Mouse (Mus musculus) embryo, embryonic 10 days (tissue): ENCODE measurements around the gene Tigit.

Source experiments
- DNase-seq: peaks from one replicate; pipeline ENCODE4 v3.0.0-alpha.2; 2015; ENCODE audit warnings: low spot score

Gene Tigit

DNA sequence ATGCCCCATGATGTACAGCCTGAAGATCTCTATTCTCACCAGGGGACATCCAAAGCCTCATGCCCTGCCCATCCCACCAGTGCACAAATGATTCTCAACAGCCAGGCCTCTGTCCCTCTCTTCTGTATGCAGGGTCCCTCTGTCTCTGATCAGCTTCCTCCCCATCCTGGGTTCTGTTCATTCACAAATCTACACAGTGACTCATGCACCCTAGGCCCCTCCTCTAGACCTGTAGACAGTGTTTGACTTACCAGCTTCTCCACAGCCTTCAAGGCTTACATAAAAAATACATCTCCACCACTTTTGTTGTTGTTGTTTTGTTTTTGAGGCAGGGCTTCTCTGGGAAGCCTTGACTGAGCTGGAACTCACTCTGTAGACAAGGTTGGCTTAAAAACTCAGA is 915 bp upstream of the Tigit start:
- DNase-seq, result no peak

DNA sequence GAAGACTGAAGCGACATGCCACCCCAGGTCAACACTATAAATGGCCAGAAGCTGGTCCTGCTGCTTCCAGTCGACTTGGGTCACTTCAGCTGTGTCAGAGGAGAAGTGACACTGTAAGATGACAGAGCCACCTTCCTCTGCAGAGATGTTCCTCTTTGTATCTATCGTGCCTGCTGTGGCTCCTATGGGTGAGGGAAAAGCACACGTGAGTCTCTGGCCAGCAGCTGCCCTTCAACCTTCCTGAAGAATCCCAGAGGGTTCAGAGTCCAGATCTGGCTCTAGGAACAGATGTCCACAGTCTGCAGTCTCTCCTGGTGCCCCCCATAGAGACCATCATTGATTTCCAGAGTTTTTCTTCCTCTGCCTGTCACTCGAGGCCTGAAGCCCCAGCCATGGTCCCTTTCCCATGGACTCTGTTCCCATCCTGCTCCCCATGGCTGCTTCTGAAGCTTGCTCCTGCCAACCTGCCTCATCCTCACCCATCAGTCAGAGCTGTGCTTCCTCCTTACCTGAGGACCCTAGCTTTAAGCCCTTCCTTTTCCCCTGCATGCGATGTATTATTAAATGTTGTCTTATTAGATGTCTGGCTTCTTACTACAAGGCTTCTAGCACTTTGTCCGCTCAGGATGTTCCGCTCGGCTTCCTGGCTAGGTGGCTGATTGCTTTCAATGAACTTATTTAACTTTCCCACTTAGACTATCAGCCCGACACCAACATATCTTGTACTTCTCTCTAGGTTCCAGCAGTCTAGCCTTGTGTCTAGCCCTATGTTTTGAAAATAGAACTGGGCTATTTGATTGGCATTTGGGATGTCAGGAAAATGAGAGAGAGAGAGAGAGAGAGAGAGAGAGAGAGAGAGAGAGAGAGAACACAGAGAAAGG is 1.6 kb downstream of the Tigit start:
- DNase-seq, result no peak

DNA sequence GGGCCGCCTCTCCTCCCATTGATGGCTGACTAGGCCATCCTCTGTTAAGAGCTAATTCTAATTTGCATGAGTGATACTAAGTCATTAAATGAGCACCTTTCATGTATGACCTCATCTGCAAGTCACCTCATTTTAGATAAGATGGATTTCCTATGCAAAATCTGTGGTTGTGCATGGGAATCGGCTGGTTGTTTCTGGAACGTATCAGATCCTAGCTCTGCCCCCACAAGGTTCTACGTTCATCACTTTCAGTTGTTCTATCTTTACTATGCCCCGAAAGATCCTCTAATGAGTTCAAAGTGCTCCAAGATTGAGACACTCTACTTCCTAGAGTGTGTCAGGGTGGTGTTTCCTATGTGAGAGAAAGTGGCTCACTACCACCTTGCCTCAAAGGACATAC is 2.4 kb downstream of the Tigit start:
- no peak for DNase-seq

DNA sequence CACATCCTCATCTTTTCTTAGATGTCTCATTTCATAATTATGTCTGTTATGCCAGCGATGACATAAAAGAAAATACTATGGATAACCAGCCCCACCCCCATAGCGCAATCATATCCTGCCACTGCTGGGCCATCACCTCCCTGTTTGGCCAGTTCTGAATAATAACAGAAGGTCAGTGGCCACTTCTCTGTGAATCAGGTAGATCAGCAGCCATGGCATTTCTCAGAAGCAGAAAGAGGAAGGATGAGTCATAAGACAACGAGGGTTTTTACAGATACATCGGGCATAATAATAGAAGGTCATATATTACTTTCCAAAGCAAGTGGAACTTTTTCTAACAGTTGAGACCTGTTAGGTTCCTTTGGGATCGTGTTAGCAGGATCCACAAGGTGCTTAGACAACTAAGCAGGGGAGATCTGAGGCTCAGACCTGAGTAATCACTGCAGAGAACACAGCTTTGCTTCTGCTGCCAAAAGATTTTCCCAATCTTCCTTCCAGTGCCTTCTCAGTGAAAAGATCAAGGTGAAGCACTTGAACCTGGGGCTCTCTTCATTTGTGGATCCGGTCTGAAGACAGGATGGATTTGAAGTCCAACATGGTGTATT is 8.7 kb downstream of the Tigit start:
- no peak for DNase-seq

DNA sequence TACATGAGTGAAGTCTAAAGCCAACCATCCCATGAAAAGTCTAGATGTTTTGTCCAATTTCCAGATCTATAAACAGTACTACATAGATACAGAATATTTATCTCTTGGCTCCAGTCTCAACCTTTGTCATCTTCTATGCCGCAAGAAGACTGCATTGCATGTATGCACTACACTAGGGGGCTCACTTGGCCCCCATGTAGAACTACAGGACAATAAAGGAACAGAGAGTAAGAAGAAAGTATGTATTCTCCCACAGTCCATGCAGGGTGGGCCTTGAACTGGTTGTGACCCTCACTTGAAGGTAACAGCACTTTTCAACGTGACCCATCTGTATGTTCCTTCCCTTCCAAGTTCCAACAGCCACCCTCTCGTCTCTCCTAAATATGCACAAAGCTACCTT is 9.7 kb downstream of the Tigit start:
- DNase-seq, result no peak

DNA sequence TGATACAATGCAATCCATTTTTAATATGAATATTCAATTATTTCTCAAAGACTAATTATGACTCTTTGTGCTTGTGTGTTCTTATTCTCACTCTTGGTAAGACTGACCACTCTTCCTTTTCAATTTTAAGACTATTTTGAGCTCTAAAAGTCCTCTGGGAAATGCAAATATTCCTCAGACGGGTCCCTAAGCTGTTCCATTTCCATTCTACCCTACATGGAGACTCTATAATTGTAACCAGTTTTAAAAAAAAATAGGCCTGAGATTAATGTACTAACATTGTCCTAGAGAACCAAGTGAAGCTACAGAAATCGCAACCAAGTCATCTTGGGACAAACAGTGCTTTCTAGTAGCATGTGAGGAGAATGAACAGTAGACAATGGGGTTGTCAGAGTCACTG is 10.7 kb downstream of the Tigit start:
- no peak for DNase-seq

DNA sequence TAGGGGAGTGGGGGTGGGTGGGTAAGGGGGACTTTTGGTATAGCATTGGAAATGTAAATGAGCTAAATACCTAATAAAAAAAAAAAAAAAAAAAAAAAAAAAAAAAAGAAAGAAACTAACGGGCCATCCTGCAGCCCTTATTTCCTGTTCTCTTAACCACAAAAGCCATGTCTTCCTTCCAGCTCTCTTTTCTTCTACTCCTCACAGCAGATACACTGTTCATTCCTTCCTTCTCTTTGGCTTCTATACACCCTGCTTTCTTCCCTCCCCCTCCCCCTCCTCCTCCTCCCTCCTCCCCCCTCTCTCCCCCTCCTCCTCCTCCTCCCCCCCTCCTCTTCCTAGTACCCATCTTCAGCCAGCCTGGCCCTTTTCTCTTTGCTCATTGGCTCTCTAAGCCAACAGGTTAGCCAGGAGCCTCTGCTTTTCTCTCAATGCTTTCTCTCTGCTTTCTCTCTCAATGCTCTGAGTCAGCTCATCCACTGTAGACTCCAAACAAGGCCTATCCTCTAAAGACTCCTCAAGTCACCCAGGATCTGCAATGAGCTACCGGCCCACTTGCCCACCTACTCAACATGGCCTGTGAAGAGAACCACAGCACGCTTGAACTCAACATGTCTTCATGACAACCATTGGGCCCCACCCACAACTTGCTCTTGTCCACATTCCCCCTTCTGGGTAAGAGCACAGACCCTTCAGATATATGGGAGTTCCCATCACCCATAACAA is 13.4 kb downstream of the Tigit start:
- DNase-seq, result no peak

DNA sequence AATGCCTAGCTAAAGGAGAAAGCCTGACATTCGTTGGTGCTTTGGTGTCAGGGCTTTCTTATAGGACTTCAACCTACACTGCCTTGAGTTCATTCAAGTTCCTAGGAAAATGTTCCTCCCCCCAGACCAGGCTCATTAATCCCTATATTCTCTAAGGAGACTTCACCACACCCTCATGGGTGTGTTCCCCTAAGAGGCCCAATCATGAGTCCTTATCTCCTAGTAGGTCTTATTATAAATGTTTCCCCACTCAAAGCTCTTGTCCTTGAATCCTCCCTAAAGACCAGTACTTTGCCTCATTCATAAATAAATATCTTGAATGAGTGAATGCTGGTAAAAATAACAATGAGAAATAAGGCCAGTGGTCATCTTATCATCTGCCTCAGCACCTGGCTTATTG is 16.3 kb downstream of the Tigit start:
- no peak for DNase-seq

DNA sequence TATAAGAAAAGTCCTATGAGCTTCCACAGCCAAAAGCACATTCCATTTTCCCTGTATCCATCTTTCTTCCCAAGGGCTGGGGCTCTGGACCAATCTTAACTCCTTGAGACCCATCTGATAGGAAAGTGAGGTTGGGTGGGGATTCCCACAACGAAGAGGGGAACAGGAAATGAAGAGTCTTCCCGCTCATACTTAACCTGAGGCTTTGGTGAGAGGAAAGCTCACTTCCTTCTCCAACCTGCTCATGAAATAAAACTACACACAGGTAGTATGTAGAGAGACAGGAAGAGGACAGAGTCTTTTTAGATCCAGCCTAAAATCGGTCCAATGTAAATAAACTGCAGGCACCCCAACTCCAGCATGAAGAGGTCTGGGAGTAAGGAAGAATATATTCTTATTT is 17.0 kb downstream of the Tigit start:
- no peak for DNase-seq

DNA sequence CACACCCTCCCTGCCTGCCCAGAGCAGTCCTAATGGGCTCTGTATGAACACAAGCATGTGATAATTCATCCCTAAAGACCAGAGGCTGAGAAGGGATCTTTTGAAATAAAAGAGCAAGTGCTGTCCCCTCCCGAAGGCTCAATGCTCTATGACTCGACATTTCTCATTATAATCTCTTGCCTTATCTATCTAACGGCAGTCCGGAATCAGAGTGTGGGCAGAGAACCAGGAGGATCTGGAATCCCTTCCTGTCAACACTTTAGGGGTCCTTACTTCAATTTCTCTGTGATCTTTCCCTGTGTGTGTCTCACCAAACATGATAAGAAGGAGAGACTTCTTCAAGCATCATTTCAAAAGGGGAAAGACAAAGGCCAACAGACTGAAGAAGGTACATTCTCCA is 18.1 kb downstream of the Tigit start:
- DNase-seq, result no peak

DNA sequence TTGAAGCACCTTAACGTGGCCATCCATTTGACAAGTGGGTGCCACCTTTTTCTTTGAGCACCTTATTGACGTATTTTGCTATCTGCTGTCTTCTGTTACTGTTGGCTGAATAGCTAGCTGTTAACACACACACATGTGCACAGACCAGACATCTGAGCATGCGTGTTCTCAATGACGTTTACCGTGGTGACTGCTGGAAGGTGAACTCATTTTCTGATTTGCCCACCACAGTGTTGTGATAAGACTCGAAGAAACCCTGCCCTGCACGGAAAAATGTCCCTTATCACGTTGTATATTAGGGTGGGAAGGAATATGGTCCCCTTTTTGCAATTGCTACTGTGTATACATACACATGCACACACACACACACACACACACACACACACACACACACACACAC is 22.7 kb downstream of the Tigit start:
- DNase-seq, result no peak

DNA sequence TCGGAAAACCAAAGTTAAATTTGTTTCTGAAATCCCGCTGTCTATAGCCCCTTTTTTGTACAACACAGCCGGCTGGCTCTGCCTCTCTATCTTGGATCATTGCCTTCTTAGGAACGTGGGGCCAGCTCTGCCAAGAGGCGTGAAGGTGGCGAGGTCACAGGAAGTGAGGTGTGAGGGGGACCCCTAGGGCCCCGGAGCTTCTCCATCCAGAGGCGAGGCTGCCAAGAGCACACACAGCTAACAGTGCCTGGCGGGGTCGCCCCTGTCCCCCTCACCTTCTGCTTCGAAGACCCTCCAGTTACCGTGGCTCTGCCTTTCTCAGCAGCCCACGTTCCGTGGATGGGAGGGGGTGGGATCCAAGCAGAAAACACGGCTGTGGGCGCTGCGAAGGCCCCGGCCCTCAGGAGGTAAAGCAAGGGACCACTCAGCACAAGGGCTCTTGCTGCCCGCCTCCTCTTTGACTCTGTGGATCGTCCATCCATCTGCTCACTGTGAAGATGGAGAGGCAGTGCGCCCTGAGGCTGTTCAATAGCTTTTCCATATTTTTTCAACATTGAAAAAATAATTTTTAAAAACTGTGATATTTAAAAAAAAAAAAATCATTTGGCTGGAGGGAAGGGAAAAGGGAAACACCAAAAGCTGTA is 25.4 kb downstream of the Tigit start:
- no peak for DNase-seq

DNA sequence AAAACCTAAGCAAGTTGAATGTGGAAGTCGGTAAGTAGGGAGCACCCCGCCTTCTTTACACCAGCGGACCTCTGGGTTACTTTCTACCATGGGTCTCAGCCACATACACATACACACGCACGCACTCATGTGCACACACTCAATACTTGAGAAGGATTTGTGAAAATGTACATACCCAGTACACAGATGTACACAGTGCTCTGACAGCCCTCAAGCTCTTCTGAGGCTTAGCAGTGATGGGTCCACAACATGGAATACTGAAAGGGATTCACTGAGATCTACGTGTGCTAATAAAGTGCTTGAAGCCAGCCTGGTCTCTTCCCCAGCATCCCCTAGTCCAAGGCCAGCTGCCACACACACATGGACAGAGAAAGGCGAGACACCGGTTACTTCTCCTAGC is 26.7 kb downstream of the Tigit start:
- no peak for DNase-seq

DNA sequence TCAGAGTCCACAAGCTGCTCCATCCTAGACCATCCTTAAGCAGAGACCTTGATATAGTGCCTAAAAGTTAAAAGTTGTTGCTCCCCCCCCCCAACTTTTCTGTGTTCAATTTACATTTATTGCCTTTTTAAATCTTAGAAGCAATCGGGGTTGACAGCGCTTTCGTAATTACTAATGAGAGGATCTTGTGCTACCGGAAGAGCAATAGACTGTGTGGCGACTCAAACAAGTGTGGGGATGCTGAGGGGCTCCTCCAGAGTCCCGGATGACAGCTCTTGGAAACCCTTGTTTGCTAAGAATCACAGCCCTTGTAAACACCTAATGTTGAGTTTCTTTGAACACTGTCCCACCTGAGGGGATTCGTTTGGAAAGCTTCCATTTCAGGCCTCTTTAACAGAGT is 29.9 kb downstream of the Tigit start:
- no peak for DNase-seq

DNA sequence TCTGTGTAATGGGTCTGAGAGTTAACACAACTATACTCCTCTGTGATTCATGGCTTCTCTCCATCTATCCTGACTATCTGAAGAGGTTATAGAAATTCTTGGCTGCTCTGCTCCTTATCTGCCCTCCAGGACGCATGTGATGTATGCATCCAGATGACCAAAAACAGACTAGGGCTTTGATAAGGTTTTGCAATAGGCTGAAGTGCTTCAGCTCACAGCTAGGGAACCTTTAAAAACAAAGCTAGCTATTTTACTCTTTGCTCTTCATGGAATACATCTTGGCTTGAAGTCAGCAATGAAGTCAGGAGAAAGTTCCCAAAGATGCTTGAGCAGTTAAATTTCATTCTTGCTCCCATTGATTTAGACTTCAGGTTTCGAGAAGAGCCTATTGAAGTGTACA is 32.2 kb downstream of the Tigit start:
- DNase-seq, result no peak

DNA sequence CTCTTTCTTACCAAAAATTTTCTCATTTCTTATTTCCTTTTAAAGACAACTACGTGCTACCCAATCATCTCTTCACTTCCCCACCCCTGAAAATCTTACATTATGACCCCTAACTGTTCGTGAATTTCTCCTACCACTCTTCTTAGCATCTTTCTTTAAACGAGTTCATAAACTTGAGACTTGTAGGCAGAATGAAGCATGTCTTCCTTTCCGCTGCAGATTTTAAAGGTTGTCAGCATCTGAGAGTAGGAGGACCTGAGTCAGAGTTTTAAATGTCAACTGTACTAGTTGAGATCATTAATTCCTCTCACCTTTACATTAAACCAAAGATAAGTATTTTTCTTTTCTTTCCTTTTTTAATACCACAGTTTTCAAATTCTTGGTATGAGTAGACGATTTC is 35.3 kb downstream of the Tigit start:
- DNase-seq, result no peak

DNA sequence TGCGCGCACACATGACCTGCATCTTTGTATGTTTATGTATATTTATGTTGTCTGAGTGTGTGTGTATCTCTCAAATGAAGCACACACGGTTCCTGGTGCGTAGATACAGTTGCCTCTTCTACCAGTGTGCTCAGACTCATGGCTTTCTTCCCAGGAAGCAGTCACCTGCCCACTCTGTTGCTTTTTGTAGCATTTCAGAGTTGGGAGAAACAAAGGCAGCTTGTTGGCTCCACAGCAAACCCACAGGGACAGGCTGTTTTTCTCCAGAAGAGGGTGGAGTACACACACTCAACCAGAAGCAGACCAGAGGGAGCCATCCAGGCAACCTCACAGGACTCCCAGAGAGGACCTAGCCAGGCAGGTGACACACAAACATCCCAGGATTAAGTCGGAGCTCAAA is 38.0 kb downstream of the Tigit start:
- no peak for DNase-seq

DNA sequence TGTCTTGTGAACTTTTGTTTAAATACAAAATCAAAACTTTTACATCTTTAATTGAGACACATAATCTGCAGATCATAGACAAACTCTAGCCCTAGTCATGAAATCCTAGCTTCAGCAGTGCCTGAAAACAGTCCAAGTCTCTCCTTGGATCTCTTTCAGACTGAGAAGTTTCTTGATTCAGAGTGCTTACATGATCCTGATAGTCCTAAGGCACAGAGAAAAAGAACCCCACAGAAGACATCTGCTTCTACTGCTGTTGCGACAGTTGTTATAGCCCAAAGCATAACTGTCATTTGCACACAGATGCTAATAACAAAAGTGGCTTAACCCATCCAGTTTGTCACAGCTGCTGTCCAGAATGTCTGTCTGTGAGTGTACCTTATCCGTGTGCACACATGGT is 38.7 kb downstream of the Tigit start:
- no peak for DNase-seq

DNA sequence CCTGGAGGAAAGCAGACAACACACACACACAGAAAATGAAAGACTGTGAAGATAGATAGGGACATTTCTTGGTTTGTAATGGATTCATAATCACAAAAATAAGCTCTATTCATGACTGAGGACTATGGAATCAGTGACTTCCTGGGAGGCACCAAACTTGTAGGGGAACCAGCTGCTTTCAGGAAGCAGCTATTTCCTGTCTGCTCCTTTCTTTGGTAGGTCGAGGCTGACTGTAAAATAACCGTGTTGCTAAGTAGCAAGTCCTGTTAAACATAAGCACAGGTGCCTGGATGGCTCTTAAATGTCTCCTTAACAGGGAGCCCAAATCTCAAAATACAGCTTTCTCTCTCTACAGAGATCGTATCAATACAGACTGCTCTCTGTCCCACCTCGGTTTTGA is 39.1 kb downstream of the Tigit start:
- no peak for DNase-seq

DNA sequence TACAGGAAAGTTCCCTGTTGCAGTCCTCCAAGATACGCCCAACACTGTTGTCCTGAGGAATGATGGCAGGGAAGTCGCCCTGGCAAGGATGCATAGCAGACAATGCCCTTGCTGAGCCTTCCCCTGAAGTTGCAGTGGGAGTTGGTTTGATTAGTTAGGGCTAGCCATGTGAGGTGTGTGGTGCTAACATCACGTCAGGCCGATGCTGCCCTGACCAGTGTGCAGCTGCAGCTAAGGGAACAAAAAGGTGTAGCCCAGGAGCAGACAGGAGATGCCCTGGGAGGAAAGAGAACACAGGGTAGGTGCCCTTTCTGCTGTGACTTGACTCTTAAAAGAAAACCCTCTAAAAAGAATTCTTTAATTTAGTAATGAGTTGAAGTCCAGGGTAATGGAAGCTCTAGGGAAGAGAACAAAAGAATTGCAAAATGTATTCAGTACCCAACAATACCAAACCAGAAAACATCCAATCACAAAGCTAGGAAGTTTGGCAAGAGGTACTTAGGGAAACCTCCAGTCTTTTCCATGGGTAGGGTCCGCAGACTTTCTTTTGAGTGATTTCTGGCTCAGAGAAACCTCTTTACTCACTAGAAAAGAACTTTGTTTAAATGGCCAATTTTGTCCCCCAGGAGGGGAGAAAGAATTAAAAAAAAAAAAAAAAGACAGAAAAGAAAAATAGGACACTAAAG is 40.5 kb downstream of the Tigit start:
- DNase-seq, result peak; percentile 25

DNA sequence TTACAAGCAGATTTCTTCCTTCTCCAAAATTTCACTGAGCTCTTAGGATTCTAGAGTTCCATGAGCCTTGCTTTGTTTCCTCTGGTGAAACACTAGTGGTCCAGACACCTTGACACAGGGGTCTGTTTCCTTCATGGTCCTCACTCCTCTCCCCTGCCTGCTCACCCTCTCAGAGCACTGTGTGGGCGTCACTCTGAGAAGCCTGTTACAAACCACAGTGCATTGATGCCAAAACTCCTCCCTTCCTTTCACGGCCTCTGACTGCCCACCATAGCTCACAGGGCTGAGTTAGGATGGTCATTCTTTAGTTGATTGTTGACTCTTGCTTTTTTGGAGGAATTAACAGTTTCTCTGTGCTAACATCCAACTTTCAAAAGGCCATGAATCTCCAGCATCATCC is 43.6 kb downstream of the Tigit start:
- DNase-seq, result peak; percentile 34

DNA sequence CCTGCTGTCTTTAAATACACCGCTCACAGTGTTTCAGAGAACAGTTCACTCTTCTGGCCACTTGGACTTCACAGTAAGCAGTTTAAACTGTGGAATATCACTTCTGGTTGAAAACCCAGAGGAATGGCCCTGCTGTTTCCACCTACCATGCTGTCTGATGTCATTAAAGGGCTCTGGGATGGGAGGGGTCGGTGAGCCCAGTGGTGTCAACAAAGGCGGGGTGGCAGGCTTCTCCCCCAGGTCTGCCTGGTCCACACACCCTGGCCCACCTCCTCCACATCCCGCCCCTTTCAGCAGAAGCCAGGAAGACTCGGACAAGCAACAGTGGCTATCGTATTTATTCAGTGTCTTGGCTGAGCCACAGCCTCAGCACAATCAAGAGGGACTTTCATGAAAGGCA is 44.7 kb downstream of the Tigit start:
- DNase-seq, result no peak
